Mouse (Mus musculus) gonadal fat pad, adult 2 months (tissue): Measurements from ENCODE around the gene Il3. TPM values are rescaled to one million over a fixed set of nuclear protein-coding genes. Genes with fewer than 3 reads are reported as not detected.
A peak's percentile ranks its signal among the peaks of the same experiment; 100 is the strongest.

ENCODE experiments used
- DNase-seq: peaks from one replicate; pipeline ENCODE4 v3.0.0-alpha.2; 2012; ENCODE audit warnings: low read depth
- polyA plus RNA-seq: library from polyadenylated mRNA; depleted of rRNA; stranded (reverse); fragments of >200 nt; gene quantifications from 2 replicates; pipeline ENCODE4 v1.2.3, GENCODE M21; 2012

Gene Il3
- polyA plus RNA-seq, 1 experiment, result not detected

GRCm38 (mm10) chr11:54287821-54288453, 20.9 kb upstream of the Il3 start:
- DNase-seq, result no peak

DNA sequence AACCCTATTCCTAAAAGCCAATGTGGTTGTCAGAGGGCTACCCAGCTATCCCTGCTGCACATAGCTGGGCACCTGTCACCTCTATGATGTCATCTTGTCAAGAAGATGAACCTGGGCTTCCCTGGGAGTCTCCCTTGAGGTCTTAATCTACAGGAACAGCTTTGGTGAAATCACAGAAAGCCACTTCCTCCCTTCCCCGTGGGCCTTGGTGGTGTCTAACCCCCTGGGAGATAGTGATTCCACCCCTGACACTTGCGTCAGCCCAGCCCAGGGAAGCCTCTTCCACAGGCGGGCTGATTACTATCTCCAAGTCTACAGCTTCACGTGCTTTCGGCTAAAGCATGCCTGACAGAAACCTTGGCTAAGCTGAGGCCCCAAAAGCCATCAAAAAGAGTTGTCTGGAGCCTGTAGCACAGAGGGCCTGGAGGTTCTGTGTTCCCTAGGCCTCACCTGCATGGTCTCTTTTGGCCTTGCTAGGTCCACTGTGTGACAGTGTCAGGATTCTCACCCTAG, 4.4 kb upstream of the Il3 start:
- DNase-seq, result no peak

- DNase-seq, result no peak
Measured at GRCm38 (mm10) chr11:54269191-54269896, 2.3 kb upstream of the Il3 start.

DNA sequence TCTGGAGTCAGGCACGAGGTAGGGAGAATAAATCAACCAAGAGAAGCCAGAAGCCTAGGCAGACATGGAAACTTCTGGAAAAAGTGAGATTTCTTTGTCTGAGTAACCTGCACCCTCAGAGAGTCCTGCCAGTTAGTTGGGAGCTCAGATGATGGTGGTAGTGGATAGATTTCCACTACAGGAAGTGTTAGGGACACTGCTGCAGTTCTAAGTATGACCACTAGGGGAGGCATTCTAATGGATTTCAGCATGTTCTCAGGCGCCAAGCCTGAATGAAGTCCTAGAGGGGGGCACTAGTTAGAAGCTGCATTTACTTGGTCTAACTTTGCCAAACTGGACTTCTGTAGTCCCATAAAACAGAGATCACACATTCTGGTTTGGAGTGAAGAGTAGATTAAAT, 2.5 kb downstream of the Il3 start:
- DNase-seq, result peak; percentile 3

GRCm38 (mm10) chr11:54263405-54264031, 3.6 kb downstream of the Il3 start:
- DNase-seq, result no peak

DNA sequence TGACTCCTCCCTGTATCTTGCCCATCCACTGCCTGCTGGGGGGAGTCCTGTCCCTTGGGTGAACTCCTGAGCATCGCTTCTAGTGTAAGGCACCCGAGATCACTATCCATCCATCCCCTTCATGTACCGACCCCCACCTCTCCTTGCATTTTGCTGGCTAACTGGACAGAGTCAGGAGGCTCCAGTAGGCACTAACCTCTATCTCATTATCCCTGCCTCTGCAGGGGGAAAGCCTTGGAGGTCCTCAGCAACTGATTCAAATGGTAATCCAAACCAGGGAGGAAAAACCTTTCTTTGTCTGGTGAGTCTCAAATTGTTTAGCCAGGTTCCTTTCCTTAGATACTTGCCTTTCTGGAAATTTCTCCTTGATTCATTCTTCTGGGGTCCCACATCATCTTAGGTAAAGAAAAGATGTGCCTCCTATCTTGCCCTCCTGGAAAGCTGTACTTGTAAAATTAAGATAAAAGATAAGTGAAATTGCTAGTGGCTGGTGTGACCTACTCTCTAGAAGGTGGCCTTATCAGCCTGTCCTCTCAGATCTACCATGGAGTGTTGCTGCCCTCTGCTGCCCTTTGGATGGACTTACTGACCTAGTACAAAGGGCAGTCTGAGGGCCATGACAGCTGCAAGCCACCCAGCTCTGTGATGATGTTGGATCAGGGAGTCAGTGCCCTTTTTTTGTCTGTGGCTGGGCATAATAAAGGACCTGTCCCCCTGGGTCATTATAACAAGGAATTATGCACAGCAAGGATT, 10.3 kb downstream of the Il3 start:
- peak; percentile 2 for DNase-seq

DNA sequence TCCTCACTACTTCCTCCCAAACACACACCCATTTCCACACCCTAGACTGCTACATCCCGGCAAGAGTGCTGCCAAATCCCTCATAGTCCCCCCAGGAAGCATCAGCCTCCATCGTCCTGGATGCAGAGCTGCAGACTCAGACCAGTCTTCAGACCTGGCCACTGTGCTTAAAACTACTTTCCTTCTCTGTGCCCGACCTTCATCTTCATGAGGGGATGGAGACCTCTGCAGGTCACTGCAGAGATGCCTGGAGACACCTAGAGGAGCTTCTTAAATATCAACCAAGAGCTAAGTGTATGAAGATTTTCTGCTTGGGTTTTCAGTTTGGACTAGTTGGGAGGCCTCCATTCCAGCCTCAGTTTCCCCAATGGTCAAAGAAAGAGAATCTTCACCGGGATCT, 13.0 kb downstream of the Il3 start:
- DNase-seq, result no peak

DNA sequence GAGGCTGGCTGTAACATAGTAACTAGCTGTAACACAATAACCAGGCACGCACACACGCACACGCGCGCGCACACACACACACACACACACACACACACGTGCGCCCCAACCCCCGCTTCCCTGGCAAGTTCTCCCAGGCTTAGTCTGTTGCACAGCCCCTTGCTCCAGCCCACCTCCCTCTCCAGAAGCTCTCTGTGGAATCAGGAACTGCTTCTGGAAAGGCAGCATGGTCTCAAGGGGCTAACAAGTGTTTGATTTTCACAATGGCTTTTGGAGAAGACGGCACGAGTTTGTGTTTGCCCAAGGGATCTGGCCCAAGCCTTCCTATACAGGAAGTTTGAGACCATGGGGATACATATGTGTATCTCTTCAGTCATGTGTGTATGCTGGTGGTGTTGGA, 16.5 kb downstream of the Il3 start:
- DNase-seq, result no peak

DNA sequence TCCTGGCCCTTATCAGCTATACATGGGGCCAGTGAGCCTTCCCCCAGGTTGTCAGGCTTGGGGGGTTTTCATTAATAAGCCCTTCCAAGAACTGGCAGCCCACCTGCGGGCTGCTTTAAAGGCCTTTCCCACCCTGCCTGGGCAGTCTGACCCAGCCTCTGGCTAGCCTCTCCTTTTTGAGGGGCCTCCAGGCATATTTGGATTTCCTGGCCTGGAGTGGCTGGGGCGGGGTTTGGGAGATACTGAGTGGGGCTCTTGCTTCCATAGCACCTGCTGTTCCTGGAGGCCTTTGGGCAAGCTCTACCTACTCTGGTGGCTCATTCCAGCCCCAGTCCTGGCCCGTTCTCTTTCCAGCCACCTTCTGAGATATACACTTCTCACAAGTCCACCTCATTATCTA, 17.3 kb downstream of the Il3 start:
- no peak for DNase-seq

- no peak for DNase-seq
Measured at GRCm38 (mm10) chr11:54248940-54249717, 17.9 kb downstream of the Il3 start, which contains the start of gene Csf2. TSS of gene Csf2 (minus strand) at chr11:54249667.

- DNase-seq, result no peak
Measured at GRCm38 (mm10) chr11:54247251-54247950, 19.7 kb downstream of the Il3 start.

- no peak for DNase-seq
Measured at GRCm38 (mm10) chr11:54244465-54244864, 22.6 kb downstream of the Il3 start.

- no peak for DNase-seq
Measured at GRCm38 (mm10) chr11:54242494-54242893, 24.6 kb downstream of the Il3 start.

- DNase-seq, result no peak
Measured at GRCm38 (mm10) chr11:54236939-54237338, 30.1 kb downstream of the Il3 start.

GRCm38 (mm10) chr11:54227478-54227877, 39.6 kb downstream of the Il3 start:
- DNase-seq, result no peak

DNA sequence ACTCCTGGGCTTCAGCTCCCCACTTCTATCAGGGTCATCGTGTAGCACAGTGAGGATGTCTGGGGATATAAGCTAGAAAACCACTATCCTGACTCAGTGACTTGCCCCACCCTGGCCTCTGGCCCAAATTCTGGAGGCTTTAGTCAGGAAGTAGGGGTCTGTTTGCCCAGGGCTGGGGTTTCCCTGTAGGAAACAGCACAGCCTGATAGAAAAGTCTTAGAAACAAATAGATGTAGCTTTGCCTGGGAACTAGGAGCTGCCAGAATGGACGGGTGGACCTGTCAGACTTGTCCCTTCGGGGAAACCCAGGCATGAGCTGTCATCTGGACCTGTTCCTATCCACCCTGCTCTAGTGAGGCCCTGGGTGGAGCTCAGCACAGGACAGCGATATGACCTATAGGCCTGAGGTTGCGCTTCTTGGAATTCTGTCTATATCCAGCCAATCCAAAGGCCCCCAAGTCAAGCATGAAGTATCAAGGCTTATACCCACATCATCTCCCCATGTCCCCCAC, 42.5 kb downstream of the Il3 start:
- DNase-seq, result no peak

DNA sequence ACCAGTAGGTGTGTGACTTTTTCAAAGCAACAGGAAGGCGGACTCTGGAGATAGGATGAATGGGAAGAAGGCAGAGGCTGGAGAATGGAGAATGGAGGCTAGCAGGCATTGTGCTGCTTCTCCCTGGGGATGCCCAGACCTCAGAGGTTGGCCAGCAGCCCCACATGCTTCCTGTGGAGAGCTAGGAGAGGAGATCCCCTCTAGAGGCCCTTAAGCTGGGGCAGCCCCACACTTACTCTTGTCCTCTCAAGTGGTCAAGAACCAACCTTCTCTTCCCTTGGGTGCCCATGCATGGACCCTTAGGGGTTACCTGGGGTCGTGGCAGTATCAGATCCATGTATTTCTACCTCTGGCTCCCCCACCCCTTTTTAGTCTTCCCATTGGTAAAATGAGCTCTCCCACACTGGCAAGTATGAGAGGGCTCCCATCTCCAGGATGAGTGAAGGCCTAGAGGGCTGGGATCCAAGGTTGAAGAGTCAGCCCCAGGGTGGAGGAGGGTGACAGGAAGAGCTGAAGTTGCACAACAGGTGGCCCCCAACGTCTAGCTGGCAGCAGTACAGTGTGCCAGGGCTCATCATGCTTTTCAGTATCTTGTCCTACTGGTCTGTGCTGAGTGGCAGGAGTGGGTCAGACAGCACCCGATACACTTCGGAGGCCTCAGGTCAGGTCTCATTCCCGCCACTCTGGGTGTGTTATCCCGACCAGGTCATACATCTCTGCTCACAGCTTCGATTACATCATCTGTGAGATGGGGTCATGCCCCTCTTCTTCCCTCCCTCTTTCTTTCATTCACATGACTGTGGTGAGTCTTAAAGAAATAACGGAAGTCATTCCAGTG, 43.2 kb downstream of the Il3 start:
- no peak for DNase-seq

GRCm38 (mm10) chr11:54219903-54220740, 47.0 kb downstream of the Il3 start:
- no peak for DNase-seq

DNA sequence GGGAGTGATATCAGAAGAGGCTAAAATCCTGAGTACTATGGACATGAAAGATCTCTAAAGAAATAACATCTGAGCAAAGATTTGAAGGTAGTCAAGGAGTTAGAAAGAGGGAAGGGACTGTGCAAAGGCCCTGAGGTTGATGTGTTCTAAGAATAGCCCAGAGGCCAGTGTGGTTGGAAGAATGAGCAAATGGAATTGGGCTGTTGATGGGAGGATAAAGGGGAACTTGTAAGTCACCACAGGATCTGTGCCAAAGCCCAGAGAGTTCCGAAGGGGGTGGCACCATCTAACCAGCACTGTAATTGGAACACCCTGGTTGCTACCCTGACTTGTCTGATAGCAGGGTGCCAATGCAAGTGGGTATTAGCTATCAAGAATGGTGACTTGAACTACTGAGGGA, 47.9 kb downstream of the Il3 start:
- DNase-seq, result no peak
